Mouse (Mus musculus): ENCODE measurements around the gene Hist1h3h. TPM values are rescaled to one million over a fixed set of nuclear protein-coding genes. Genes with fewer than 3 reads are reported as not detected.

Hist1h3h gene
- 100 to 1,000 TPM; 156 to 168 TPM for total RNA-seq (2023)

GRCm38 (mm10) chr13:21717397-21718357 lies at the start of gene Hist1h3h:
Gene Hist1h3h, plus strand, starts transcription at chr13:21717659.

DNA sequence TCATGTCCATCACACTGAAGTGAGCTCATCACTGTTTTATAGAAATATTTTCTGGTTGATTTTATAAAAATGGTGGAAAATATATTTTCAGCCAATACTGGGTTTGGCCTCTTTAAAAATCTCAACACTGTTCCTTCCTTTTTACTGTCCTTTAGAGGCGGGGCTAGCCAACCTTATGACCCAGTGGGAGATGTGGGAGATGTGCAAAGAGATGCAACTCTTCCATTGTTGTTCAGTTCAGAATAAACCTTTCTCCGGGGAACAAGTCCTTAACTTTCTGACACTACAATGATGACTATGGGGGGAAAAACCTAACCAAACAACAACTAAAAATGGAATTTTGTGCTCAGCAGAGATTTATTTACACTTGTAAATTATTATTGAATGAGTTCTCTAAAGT lies 40.2 kb upstream of the Hist1h3h start, which contains the start of gene Olfr1360:
Gene Olfr1360, minus strand, starts transcription at position 101 of the 400 bp plus-strand sequence.

DNA sequence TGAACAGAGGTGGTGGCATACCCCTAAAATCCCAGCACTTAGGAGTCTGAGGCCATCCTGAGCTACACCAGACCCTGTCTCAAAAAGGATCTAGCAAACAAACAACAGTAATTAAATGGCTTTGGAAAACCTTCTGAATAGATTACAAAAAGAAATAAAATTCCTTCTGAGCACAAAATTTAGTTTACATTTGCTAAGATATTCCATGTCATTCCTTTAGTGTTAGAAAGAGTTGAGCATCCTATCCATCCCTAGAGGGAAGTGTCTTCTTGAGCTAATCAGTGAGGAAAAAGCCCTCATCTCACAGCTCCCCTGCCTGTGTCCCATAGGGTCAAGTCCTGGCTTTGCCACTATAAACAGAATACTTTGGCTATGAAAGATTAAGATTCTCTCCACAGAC lies 19.6 kb upstream of the Hist1h3h start, which contains the start of gene Olfr1359:
Gene Olfr1359, plus strand, starts transcription at position 301 of the 400 bp plus-strand sequence.

DNA sequence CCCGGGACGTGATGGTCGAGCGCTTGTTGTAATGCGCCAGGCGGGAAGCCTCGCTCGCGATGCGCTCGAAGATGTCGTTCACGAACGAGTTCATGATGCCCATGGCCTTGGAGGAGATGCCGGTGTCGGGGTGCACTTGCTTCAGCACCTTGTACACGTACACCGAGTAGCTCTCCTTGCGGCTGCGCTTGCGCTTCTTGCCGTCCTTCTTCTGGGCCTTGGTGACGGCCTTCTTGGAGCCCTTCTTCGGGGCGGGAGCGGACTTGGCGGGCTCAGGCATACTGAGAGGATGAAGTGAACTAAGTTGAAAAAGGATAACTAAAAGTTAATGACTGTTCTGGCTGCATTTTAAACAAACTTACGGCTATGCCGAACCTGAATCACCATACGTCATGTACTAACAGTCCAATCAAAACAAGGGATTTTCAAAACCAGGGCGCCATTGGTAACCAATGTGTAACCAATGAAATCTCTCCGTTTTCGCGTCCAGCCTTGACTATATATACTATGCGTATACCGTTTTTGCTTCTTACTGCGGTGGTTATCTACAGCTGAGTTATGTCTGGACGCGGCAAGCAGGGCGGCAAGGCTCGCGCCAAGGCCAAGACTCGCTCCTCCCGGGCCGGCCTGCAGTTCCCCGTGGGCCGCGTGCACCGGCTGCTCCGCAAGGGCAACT lies 1.5 kb upstream of the Hist1h3h start, which contains the start of the genes Hist1h2bl and Hist1h2ai:
Gene Hist1h2bl, minus strand, starts transcription at position 280 of the 676 bp plus-strand sequence.
Gene Hist1h2ai, plus strand, starts transcription at position 559 of the 676 bp plus-strand sequence.

GRCm38 (mm10) chr13:21721757-21722372 lies 4.4 kb downstream of the Hist1h3h start, which contains the start of gene Hist1h2bm:
Gene Hist1h2bm, plus strand, starts transcription at chr13:21722044.

GRCm38 (mm10) chr13:21734906-21735767 lies 17.7 kb downstream of the Hist1h3h start, which contains the start of gene Hist1h4j:
Gene Hist1h4j, plus strand, starts transcription at chr13:21735064.

DNA sequence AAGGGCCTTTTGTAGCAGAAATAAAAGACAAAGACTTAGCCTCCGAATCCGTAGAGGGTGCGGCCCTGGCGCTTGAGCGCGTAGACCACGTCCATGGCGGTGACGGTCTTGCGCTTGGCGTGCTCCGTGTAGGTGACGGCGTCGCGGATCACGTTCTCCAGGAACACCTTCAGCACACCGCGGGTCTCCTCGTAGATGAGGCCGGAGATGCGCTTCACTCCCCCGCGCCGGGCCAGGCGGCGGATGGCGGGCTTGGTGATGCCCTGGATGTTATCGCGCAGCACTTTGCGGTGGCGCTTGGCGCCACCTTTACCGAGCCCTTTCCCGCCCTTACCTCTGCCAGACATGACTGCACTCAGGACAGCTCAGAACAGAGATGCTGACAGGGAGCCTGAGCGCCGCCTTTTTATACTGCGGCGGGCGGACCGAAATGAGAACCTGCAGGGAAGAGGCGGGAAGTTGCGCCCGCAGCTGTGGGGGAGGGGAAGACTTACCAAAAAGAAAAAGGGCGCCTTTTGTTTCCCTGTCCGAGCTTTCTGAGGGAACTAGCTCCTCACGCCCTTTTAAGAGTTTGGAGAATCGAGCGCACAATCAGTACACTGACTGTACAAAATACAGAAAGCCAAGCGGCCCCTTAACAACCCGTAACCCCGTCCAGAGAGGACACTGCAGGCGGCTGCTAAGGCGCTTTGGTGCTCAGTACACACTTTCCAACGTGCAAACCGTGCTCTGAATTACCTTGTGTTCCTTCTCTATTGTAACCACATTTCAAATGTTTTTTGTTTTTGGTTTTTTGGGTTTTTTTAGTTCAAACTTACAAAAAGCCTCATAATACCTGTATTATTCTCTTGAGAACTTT lies 32.9 kb downstream of the Hist1h3h start, which contains the start of gene Hist1h4k:
Gene Hist1h4k, minus strand, starts transcription at position 347 of the 859 bp plus-strand sequence.

GRCm38 (mm10) chr13:21753524-21754285 lies 36.2 kb downstream of the Hist1h3h start, which contains the start of the genes Hist1h2ak and Hist1h2bn:
Gene Hist1h2ak, minus strand, starts transcription at chr13:21753827.
Gene Hist1h2bn, plus strand, starts transcription at chr13:21754123.

Other genes starting within 250 kb of the Hist1h3h start
- gene Nkapl, start 249.2 kb upstream of the Hist1h3h start, total RNA-seq (2023), result not detected
- not detected for gene Zkscan4, start 238.8 kb upstream of the Hist1h3h start, total RNA-seq (2023)
- gene Gm10065, start 238.2 kb upstream of the Hist1h3h start, total RNA-seq (2023), result not detected
- 1 to 10 TPM; 4.8 to 5.0 TPM for gene AK157302, start 222.4 kb upstream of the Hist1h3h start, total RNA-seq (2023)
- 10 to 100 TPM; 11.7 to 12.4 TPM for gene Gm11273, start 216.2 kb upstream of the Hist1h3h start, total RNA-seq (2023)
- 10 to 100 TPM; 12.2 to 23.2 TPM for gene Zkscan8, start 186.5 kb upstream of the Hist1h3h start, total RNA-seq (2023)
- not detected for gene Olfr1366, start 174.9 kb upstream of the Hist1h3h start, total RNA-seq (2023)
- gene Olfr1535, start 157.8 kb upstream of the Hist1h3h start, total RNA-seq (2023), result not detected
- gene Olfr1364, start 135.9 kb upstream of the Hist1h3h start, total RNA-seq (2023), result not detected
- gene Olfr1362, start 103.6 kb upstream of the Hist1h3h start, total RNA-seq (2023), result not detected
- not detected for gene Olfr11, start 75.1 kb upstream of the Hist1h3h start, total RNA-seq (2023)
- gene Olfr1361, start 54.3 kb upstream of the Hist1h3h start, total RNA-seq (2023), result not detected
- gene Olfr1360, start 40.3 kb upstream of the Hist1h3h start, total RNA-seq (2023), result not detected
- gene Olfr1359, start 19.5 kb upstream of the Hist1h3h start, total RNA-seq (2023), result not detected
- 100 to 1,000 TPM; 101 to 113 TPM for gene Hist1h2bl, start 1.5 kb upstream of the Hist1h3h start, total RNA-seq (2023)
- 100 to 1,000 TPM; 114 to 126 TPM for gene Hist1h2ai, start 1.2 kb upstream of the Hist1h3h start, total RNA-seq (2023)
- 10 to 100 TPM in 1 of 2 experiments, 1 to 10 TPM in 1; 7.6 to 10.7 TPM for gene Hist1h2bm, start 4.4 kb downstream of the Hist1h3h start, total RNA-seq (2023)
- 10 to 100 TPM; 18.4 to 18.5 TPM for gene Hist1h4j, start 17.4 kb downstream of the Hist1h3h start, total RNA-seq (2023)
- 100 to 1,000 TPM; 328 to 393 TPM for gene Hist1h4k, start 32.8 kb downstream of the Hist1h3h start, total RNA-seq (2023)
- gene Hist1h2ak, start 36.2 kb downstream of the Hist1h3h start, total RNA-seq (2023), result 10 to 100 TPM; 44.3 to 63.1 TPM
- 100 to 1,000 TPM; 110 to 111 TPM for gene Hist1h2bn, start 36.5 kb downstream of the Hist1h3h start, total RNA-seq (2023)
- 10 to 100 TPM; 75.2 to 83.5 TPM for gene Hist1h1b, start 63.0 kb downstream of the Hist1h3h start, total RNA-seq (2023)
- 100 to 1,000 TPM; 223 to 298 TPM for gene Hist1h3i, start 65.7 kb downstream of the Hist1h3h start, total RNA-seq (2023)
- 10 to 100 TPM; 41.7 to 54.0 TPM for gene Hist1h2an, start 69.6 kb downstream of the Hist1h3h start, total RNA-seq (2023)
- 10 to 100 TPM; 52.4 to 61.6 TPM for gene Hist1h2bp, start 69.8 kb downstream of the Hist1h3h start, total RNA-seq (2023)
- 100 to 1,000 TPM; 251 to 269 TPM for gene Hist1h2bq, start 92.5 kb downstream of the Hist1h3h start, total RNA-seq (2023)
- 100 to 1,000 TPM; 319 to 332 TPM for gene Hist1h2ao, start 92.8 kb downstream of the Hist1h3h start, total RNA-seq (2023)
- gene Hist1h4m, start 94.1 kb downstream of the Hist1h3h start, total RNA-seq (2023), result 100 to 1,000 TPM; 475 to 486 TPM
- 100 to 1,000 TPM in 1 of 2 experiments, 10 to 100 TPM in 1; 62.8 to 128 TPM for gene Hist1h4n, start 114.5 kb downstream of the Hist1h3h start, total RNA-seq (2023)
- gene Hist1h2ap, start 115.8 kb downstream of the Hist1h3h start, total RNA-seq (2023), result 10 to 100 TPM; 73.3 to 83.2 TPM
- 100 to 1,000 TPM; 244 to 262 TPM for gene Hist1h2br, start 116.1 kb downstream of the Hist1h3h start, total RNA-seq (2023)
- 1 to 10 TPM; 1.5 to 2.3 TPM for gene Zfp184, start 227.4 kb downstream of the Hist1h3h start, total RNA-seq (2023)